Mouse (Mus musculus) ES-E14 (cell line): ENCODE measurements around the gene Abca17.

Source experiments
- CHD2 ChIP-seq: IDR thresholded peaks from 2 replicates; pipeline ENCODE4 v1.6.1; 2014; ENCODE audit warnings: mild to moderate bottlenecking, low read depth, low read length, inconsistent platforms
- HCFC1 ChIP-seq: IDR thresholded peaks from 2 replicates; pipeline ENCODE4 v1.6.1; 2012; ENCODE audit warnings: low read length, inconsistent platforms, borderline replicate concordance; ENCODE audit not compliant: insufficient read depth
- MAFK ChIP-seq: IDR thresholded peaks from 2 replicates; pipeline ENCODE4 v1.6.1; 2014; ENCODE audit warnings: mild to moderate bottlenecking, low read depth, low read length, inconsistent platforms; ENCODE audit not compliant: insufficient read depth
- ZC3H11A ChIP-seq: IDR thresholded peaks from 2 replicates; pipeline ENCODE4 v1.6.1; 2012; ENCODE audit warnings: low read depth, mild to moderate bottlenecking, inconsistent platforms, low read length, borderline replicate concordance
- ZNF384 ChIP-seq: IDR thresholded peaks from 2 replicates; pipeline ENCODE4 v1.6.1; 2012; ENCODE audit warnings: low read depth, low read length, inconsistent platforms

DNA sequence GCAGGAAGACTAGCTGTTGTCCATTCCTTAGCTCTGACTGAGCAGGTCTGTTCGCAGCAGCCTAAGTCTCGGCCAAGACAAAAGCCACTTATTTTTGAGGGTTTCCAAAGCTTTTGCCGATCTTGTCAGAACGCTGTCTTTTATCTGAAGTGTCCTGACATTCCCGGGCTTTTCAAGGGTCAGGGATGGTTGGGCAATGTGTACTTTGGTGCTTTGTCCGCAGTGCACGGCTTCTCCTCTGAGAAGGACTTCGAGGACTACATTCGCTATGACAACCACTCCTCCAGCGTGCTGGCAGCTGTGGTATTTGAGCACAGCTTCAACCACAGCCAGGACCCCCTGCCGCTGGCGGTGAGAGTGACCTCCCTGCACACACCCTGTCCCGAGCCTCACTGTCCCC, 15.0 kb upstream of the Abca17 start:
- TF ChIP-seq MAFK (no peak), ZNF384 (no peak), ZC3H11A (no peak), HCFC1 (no peak), CHD2 (no peak)
